Comparison of ENCODE assay signal across 13 mouse cellular contexts in genomic region chr11:96033264-96033663, GRCm38 (mm10). TPM values are rescaled to one million over a fixed set of nuclear protein-coding genes. Genes with fewer than 3 reads are reported as not detected.
DNase-seq lines count a peak whose midpoint lies in the region; ATAC-seq and TF ChIP-seq lines count a peak whose summit lies in the region.
"Had no signal": no experiment of that assay in that cellular context is flagged by ENCODE, and none has a peak within 500 bp of the region (broad histone marks: within the 10 kb centered on the region; RNA-seq: fewer than 3 reads in every experiment).

No protein-coding gene starts in this region.

- H3K4me3 ChIP-seq in intestine, postnatal 0 days (ENCODE audit: low read depth, low read length) = no peak overlapping the region
- no peak overlapping the region for H3K4me3 ChIP-seq in intestine, embryonic 16.5 days (ENCODE audit: low read length)
- no peak overlapping the region for H3K4me3 ChIP-seq in midbrain, postnatal 0 days (ENCODE audit: low read depth, low read length)
- H3K4me3 ChIP-seq in midbrain, embryonic 10.5 days = no peak overlapping the region

- TF ChIP-seq CTCF in intestine, postnatal 0 days (IDR thresholded peaks at IDR 0.05; ENCODE audit: low read depth) = peak; percentile 64
- peak; percentile 52 for TF ChIP-seq CTCF in midbrain, postnatal 0 days (IDR thresholded peaks at IDR 0.05)
- no peak for TF ChIP-seq CTCF in brain, embryonic 14.5 days (IDR thresholded peaks at IDR 0.05; ENCODE audit: borderline replicate concordance, extremely low read depth, insufficient read depth, insufficient read length)

- no peak overlapping the region for H3K9ac ChIP-seq in intestine, postnatal 0 days (ENCODE audit: low read depth, low read length)
- no peak overlapping the region for H3K9ac ChIP-seq in intestine, embryonic 16.5 days (ENCODE audit: low read depth, low read length)
- H3K9ac ChIP-seq in midbrain, postnatal 0 days (replicated peaks; ENCODE audit: low read length, poor library complexity, severe bottlenecking) = no peak overlapping the region
- H3K9ac ChIP-seq: heart, embryonic 12.5 days; limb, embryonic 13.5 days had no signal

- no peaks in the 10 kb centered on the region for H3K9me3 ChIP-seq in intestine, postnatal 0 days (ENCODE audit: control insufficient read depth)
- H3K9me3 ChIP-seq in intestine, embryonic 16.5 days (ENCODE audit: control insufficient read depth, low read length) = no peaks in the 10 kb centered on the region
- no peaks in the 10 kb centered on the region for H3K9me3 ChIP-seq in midbrain, postnatal 0 days (ENCODE audit: low read length)
- H3K9me3 ChIP-seq in midbrain, embryonic 10.5 days (replicated peaks) = no peaks in the 10 kb centered on the region
- H3K9me3 ChIP-seq: heart, embryonic 12.5 days; limb, embryonic 13.5 days; megakaryocyte, embryonic 14.5 days had no signal

- H3K4me2 ChIP-seq in intestine, postnatal 0 days (replicated peaks; ENCODE audit: low read depth) = no peak overlapping the region
- no peak overlapping the region for H3K4me2 ChIP-seq in intestine, embryonic 16.5 days (ENCODE audit: low read depth, low read length)
- no peak overlapping the region for H3K4me2 ChIP-seq in midbrain, postnatal 0 days (ENCODE audit: low read depth, low read length, poor library complexity, severe bottlenecking)

- DNase-seq in midbrain, postnatal 0 days (ENCODE audit: low spot score) = peak; percentile 24
- no peak for DNase-seq in midbrain, embryonic 10.5 days (ENCODE audit: low spot score)
- peak; percentile 35 for DNase-seq in brain, embryonic 14.5 days (ENCODE audit: low read depth)
- DNase-seq in thymus, postnatal 25 days = no peak
- no peak for DNase-seq in cerebellum, adult 9-10 months

- no peak overlapping the region for H3K27ac ChIP-seq in intestine, postnatal 0 days (ENCODE audit: low read depth, low read length)
- H3K27ac ChIP-seq in intestine, embryonic 16.5 days (ENCODE audit: low read length) = no peak overlapping the region
- no peak overlapping the region for H3K27ac ChIP-seq in midbrain, postnatal 0 days (ENCODE audit: low read depth, low read length)
- no peak overlapping the region for H3K27ac ChIP-seq in midbrain, embryonic 10.5 days (replicated peaks)
- H3K27ac ChIP-seq: limb, embryonic 13.5 days had no signal

- H3K36me3 ChIP-seq in intestine, postnatal 0 days (ENCODE audit: control insufficient read depth, insufficient read depth) = peaks cover 7% of the 10 kb centered on the region; the same call in 1 of the 2 replicates
- H3K36me3 ChIP-seq in intestine, embryonic 16.5 days (ENCODE audit: control insufficient read depth, insufficient read depth, low read length) = no peaks in the 10 kb centered on the region
- H3K36me3 ChIP-seq in midbrain, postnatal 0 days (ENCODE audit: insufficient read depth, low read length) = 0 out of 2 replicates have a peak, but pooled peaks cover 3% of the 10 kb centered on the region
- H3K36me3 ChIP-seq in midbrain, embryonic 10.5 days = 0 out of 2 replicates have a peak, but pooled peaks cover 9% of the 10 kb centered on the region

- 100% methylated on average over 3 of the region's 3 CpGs for WGBS in intestine, postnatal 0 days
- WGBS in intestine, embryonic 16.5 days = 95% methylated on average over 3 of the region's 3 CpGs
- 94% methylated on average over 2 of the region's 3 CpGs for WGBS in midbrain, postnatal 0 days
- WGBS in midbrain, embryonic 10.5 days = 86% methylated on average over 2 of the region's 3 CpGs

- no peak for ATAC-seq in intestine, postnatal 0 days
- ATAC-seq in intestine, embryonic 16.5 days = no peak
- ATAC-seq in midbrain, postnatal 0 days (ENCODE audit: low FRiP score) = no peak

- no peaks in the 10 kb centered on the region for H3K27me3 ChIP-seq in intestine, postnatal 0 days (replicated peaks; ENCODE audit: control insufficient read depth, insufficient read depth, low read length)
- no peaks in the 10 kb centered on the region for H3K27me3 ChIP-seq in intestine, embryonic 16.5 days (replicated peaks; ENCODE audit: control insufficient read depth, insufficient read depth, low read length)
- peaks cover 7% of the 10 kb centered on the region; the same call in 1 of the 2 replicates for H3K27me3 ChIP-seq in midbrain, postnatal 0 days (ENCODE audit: insufficient read depth, low read length)
- H3K27me3 ChIP-seq in midbrain, embryonic 10.5 days (ENCODE audit: low read depth, poor library complexity, severe bottlenecking) = no peaks in the 10 kb centered on the region
- H3K27me3 ChIP-seq: heart, embryonic 12.5 days had no signal

- no peak for TF ChIP-seq POLR2A in brain, embryonic 14.5 days (IDR thresholded peaks at IDR 0.05; ENCODE audit: borderline replicate concordance, extremely low read depth, insufficient read depth, insufficient read length, poor library complexity, severe bottlenecking)

- H3K4me1 ChIP-seq in intestine, postnatal 0 days (replicated peaks; ENCODE audit: control insufficient read depth, insufficient read depth, low read length) = peaks cover 4% of the 10 kb centered on the region
- H3K4me1 ChIP-seq in intestine, embryonic 16.5 days (ENCODE audit: control insufficient read depth, insufficient read depth, low read length) = peaks cover 13% of the 10 kb centered on the region
- H3K4me1 ChIP-seq in midbrain, postnatal 0 days (ENCODE audit: insufficient read depth, low read length) = no peaks in the 10 kb centered on the region
- peaks cover 20% of the 10 kb centered on the region for H3K4me1 ChIP-seq in midbrain, embryonic 10.5 days

RNA-seq across cellular contexts. Expression of gene Snf8, which starts 1.4 kb away (rescaled TPM):
- polyA plus RNA-seq in intestine, postnatal 0 days (2015; fragmentation: Nextera tagmentation; extraction: Ambion mirVana) = 91.8 and 99.2 TPM in 2 replicates
- 94.3 and 97.8 TPM in 2 replicates for polyA plus RNA-seq in intestine, embryonic 16.5 days (2015; fragmentation: Nextera tagmentation; extraction: Ambion mirVana)
- total RNA-seq in midbrain, postnatal 0 days (2014; rRNA removed) = 23.2 and 38.6 TPM in 2 replicates
- 114 TPM in 2 replicates for polyA plus RNA-seq in midbrain, postnatal 0 days (2015; fragmentation: Nextera tagmentation; extraction: Ambion mirVana)
- 106 and 110 TPM in 2 replicates for polyA plus RNA-seq in midbrain, embryonic 10.5 days (2016; fragmentation: Nextera tagmentation; extraction: Ambion mirVana)
- polyA plus RNA-seq in brain, embryonic 14.5 days (2012; rRNA removed) = 52.7 and 60.8 TPM in 2 replicates

RNA-seq across cellular contexts. Expression of gene Gip, which starts 8.9 kb away (rescaled TPM):
- 142 and 149 TPM in 2 replicates for polyA plus RNA-seq in intestine, postnatal 0 days (2015; fragmentation: Nextera tagmentation; extraction: Ambion mirVana)
- polyA plus RNA-seq in intestine, embryonic 16.5 days (2015; fragmentation: Nextera tagmentation; extraction: Ambion mirVana) = 19.9 and 21.5 TPM in 2 replicates
- not detected in 2 replicates for total RNA-seq in midbrain, postnatal 0 days (2014; rRNA removed)
- polyA plus RNA-seq in midbrain, postnatal 0 days (2015; fragmentation: Nextera tagmentation; extraction: Ambion mirVana) = not detected in 2 replicates
- polyA plus RNA-seq in midbrain, embryonic 10.5 days (2016; fragmentation: Nextera tagmentation; extraction: Ambion mirVana) = not detected in 2 replicates
- polyA plus RNA-seq in brain, embryonic 14.5 days (2012; rRNA removed) = not detected in 2 replicates
- total RNA-seq: neutrophil, adult 5-6 weeks had no signal
- polyA plus RNA-seq: embryonic facial prominence, embryonic 14.5 days; frontal cortex, adult 2 months; heart, embryonic 12.5 days; limb, embryonic 13.5 days had no signal

RNA-seq across cellular contexts. Expression of gene Igf2bp1, which starts 27.5 kb away (rescaled TPM):
- polyA plus RNA-seq in intestine, postnatal 0 days (2015; fragmentation: Nextera tagmentation; extraction: Ambion mirVana) = 5.2 and 7.4 TPM in 2 replicates
- 38.5 and 41.0 TPM in 2 replicates for polyA plus RNA-seq in intestine, embryonic 16.5 days (2015; fragmentation: Nextera tagmentation; extraction: Ambion mirVana)
- total RNA-seq in midbrain, postnatal 0 days (2014; rRNA removed) = 2.2 and 3.2 TPM in 2 replicates
- 1.2 and 1.3 TPM in 2 replicates for polyA plus RNA-seq in midbrain, postnatal 0 days (2015; fragmentation: Nextera tagmentation; extraction: Ambion mirVana)
- 176 and 190 TPM in 2 replicates for polyA plus RNA-seq in midbrain, embryonic 10.5 days (2016; fragmentation: Nextera tagmentation; extraction: Ambion mirVana)
- polyA plus RNA-seq in brain, embryonic 14.5 days (2012; rRNA removed) = 11.9 and 13.4 TPM in 2 replicates
- total RNA-seq: neutrophil, adult 5-6 weeks had no signal

RNA-seq across cellular contexts. Expression of gene Ube2z, which starts 31.9 kb away (rescaled TPM):
- polyA plus RNA-seq in intestine, postnatal 0 days (2015; fragmentation: Nextera tagmentation; extraction: Ambion mirVana) = 24.8 and 25.0 TPM in 2 replicates
- polyA plus RNA-seq in intestine, embryonic 16.5 days (2015; fragmentation: Nextera tagmentation; extraction: Ambion mirVana) = 31.5 and 32.0 TPM in 2 replicates
- total RNA-seq in midbrain, postnatal 0 days (2014; rRNA removed) = 59.7 and 62.2 TPM in 2 replicates
- polyA plus RNA-seq in midbrain, postnatal 0 days (2015; fragmentation: Nextera tagmentation; extraction: Ambion mirVana) = 33.0 and 36.0 TPM in 2 replicates
- polyA plus RNA-seq in midbrain, embryonic 10.5 days (2016; fragmentation: Nextera tagmentation; extraction: Ambion mirVana) = 25.0 and 27.0 TPM in 2 replicates
- polyA plus RNA-seq in brain, embryonic 14.5 days (2012; rRNA removed) = 57.9 and 62.6 TPM in 2 replicates

RNA-seq across cellular contexts. Expression of gene Atp5g1, which starts 42.2 kb away (rescaled TPM):
- polyA plus RNA-seq in intestine, postnatal 0 days (2015; fragmentation: Nextera tagmentation; extraction: Ambion mirVana) = 1,112 and 1,236 TPM in 2 replicates
- polyA plus RNA-seq in intestine, embryonic 16.5 days (2015; fragmentation: Nextera tagmentation; extraction: Ambion mirVana) = 1,152 and 1,154 TPM in 2 replicates
- 469 and 710 TPM in 2 replicates for total RNA-seq in midbrain, postnatal 0 days (2014; rRNA removed)
- polyA plus RNA-seq in midbrain, postnatal 0 days (2015; fragmentation: Nextera tagmentation; extraction: Ambion mirVana) = 984 and 1,088 TPM in 2 replicates
- polyA plus RNA-seq in midbrain, embryonic 10.5 days (2016; fragmentation: Nextera tagmentation; extraction: Ambion mirVana) = 534 and 550 TPM in 2 replicates
- 312 and 344 TPM in 2 replicates for polyA plus RNA-seq in brain, embryonic 14.5 days (2012; rRNA removed)

Comparison
In these comparisons a context has a peak if more than half of its experiments do, and no peak if none do; other contexts are left out.
1. DNase-seq: peak in midbrain, postnatal 0 days (single experiment) and brain, embryonic 14.5 days (single experiment); none in midbrain, embryonic 10.5 days (single experiment), thymus, postnatal 25 days (single experiment) and cerebellum, adult 9-10 months (single experiment).
2. RNA of gene Gip, which starts 8.9 kb away (polyA plus RNA-seq): 142 to 149 TPM in intestine, postnatal 0 days and 19.9 to 21.5 TPM in intestine, embryonic 16.5 days; not detected in midbrain, postnatal 0 days, not detected in midbrain, embryonic 10.5 days and not detected in brain, embryonic 14.5 days; every median in the first group is over 10 times any median in the second.